Mouse (Mus musculus) cerebellum, postnatal 25 days (tissue): ENCODE measurements around the gene Hscb.
A peak's percentile ranks its signal among the peaks of the same experiment; 100 is the strongest.

ENCODE experiments used
- DNase-seq, 2 experiments: peaks; one replicate each; pipeline ENCODE4 v3.0.0; 2021; ENCODE audit warnings: mixed read lengths in 2 of 2

Gene Hscb

GRCm38 (mm10) chr5:110780761-110781528 lies 58.6 kb downstream of the Hscb start:
- peak in 1 of 2 experiments; percentile 60 for DNase-seq

DNA sequence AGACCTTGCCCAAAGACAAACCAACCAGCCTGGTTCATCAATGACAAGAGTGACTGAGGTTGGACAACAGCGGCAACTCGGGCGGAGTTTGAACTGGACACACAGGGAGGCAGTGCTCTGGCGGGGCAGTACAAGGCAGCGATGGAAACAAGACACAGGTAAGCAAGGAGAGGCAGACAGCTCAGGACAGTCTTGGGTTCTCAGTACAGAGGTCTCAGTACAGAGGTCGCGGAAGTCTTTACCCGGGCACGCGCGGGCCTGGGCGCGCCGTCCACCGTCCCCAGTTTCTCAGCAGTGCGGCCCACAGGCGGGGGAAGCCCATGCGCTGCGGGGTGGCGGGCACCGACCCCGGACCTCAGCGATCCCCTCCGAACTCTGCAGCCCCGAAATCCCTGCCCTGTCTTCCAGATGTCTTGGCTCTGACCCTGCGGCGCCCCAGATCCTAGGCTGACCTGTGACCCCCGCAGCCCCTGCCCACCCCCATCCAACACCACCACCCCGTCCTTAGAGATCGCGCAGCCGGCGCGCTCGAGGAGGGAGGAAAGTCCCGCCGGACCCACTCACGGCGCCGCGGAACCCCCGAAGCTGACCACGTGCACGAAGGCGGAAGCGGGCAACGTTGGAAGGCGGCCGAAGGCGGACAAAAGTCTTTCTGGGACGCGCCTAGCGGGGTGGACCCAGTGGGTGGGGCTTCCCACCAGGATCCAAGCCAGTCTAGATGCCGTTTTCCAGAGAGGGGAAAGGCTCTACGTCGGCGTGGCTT lies 59.4 kb downstream of the Hscb start, which contains the start of gene Pus1:
Gene Pus1 (minus strand): TSS at position 662 of the 763 bp plus-strand sequence.
- DNase-seq, result peak; percentile 94 to 97

DNA sequence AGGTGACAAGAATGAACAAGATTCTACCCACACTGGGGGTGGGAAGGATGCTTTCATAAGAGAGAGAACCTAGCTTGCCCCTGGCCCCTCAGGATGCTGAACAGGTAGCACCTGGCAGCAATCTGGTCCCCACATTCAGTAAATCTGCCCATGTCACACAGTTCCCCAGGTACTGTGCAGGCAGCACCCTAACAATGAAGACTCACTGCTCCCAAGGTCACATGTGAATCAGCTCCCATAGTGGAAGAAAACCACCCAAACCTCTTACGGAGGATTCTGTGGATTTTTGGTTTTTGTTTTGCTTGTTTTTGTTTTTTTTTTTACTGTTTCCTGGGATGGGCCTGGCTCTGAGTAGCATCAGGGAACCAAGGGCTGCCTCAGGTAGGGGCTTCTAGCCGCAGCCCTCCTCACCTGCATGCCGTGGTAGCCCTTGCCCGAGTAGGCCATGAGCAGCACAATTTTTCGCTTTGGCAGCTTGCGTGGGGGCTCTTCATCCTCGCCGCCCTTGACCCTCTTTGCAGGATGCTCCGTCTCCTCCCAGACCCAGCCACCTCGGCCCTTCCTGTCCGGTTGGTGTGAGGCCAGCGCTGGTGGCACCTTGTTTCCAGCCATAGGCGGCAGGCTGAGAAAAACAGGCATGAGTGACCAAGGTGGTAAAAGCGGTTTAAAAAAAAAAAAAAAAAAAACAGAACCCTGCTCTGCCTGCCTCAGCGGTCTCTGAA lies 60.1 kb downstream of the Hscb start:
- DNase-seq, result peak; percentile 27 to 49
